Mouse (Mus musculus): Measurements from ENCODE around the gene Rgma.

Gene Rgma

DNA sequence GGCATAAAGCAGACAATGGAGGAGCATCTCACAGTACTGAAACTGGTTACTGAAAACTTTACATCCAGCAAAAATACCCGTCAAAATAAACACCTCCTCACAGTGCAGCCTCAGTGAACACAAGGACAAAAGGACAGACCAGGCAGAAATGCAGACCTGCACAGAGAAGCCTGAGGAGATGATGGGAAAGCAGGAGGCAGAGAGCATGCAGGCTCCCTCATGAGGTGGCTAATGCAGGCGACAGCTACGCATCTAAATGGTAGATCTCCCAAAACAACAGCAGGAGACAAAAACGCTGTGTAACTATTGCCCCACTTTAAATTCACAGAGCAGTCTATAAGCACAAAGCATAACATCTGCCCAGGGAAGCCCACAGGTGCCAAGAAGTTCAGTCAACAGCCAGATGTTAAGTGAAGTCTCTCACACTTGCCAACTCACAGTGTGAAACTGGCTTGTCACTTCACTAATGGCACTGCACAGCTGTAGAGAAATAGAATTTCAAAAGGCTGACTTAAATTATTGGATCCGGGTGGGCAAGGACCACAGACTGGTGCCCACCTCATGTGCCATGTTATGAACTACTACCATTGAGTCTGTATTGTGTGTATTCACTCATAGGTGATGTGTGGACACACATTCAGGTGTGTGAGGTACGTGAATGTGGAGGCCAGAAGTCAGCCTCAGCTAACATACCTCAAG lies 58.5 kb downstream of the Rgma start:
- DNase-seq (ENCODE audit: low read depth): no peak

DNA sequence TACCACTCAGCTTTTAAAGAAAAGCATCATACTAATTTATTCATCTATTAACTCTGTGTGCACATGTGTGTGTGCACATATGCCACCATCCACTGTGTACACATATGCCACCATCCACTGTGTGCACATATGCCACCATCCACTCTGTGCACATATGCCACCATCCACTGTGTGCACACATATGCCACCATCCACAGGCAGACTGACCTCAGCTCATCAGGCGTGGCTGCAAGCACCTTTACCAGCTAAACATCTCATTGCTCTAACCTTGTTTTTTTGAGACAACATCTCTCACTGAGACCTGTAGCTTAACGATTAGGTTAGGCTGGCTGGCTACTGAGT lies 59.0 kb downstream of the Rgma start:
- no peak for DNase-seq (ENCODE audit: low read depth)

DNA sequence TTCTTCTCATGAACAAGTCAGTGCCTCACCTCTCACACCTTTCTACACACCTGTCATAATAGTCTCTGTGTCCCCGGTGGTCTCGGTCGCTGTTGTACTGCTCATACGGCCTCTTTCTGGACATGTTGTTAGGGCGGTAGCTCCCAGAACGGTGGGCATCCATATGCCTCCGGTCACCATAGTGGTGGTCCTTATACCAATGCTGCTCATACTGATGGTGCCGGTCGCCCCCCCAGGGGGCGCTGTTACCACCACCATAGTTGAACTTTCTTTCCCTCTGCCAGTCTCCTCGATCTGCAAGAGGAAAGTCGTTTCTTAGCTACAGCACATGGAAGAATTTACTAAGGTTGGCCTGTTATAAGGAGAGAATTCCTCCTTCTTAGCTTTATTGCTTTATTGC lies 60.4 kb downstream of the Rgma start:
- no peak for DNase-seq (ENCODE audit: low read depth)

DNA sequence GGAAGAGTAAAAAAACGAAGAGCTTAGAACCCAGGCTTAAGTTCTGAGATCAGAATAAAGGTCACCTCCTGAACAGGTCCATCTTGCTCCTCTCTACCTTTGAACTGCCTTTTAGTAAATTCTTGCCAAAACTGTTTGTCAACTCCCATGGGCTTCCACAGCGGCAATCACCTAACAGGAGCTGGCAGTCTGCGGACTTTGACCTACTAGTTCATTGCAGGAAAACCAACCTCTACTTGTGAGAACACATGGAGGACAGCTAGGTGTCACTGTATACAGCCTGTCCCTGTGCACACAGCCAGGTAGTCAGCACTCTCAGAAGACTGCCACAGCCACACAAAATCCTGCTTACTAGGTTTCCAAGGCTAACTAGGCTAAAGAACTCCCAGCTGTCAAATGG lies 66.5 kb downstream of the Rgma start:
- no peak for DNase-seq (ENCODE audit: low read depth)

DNA sequence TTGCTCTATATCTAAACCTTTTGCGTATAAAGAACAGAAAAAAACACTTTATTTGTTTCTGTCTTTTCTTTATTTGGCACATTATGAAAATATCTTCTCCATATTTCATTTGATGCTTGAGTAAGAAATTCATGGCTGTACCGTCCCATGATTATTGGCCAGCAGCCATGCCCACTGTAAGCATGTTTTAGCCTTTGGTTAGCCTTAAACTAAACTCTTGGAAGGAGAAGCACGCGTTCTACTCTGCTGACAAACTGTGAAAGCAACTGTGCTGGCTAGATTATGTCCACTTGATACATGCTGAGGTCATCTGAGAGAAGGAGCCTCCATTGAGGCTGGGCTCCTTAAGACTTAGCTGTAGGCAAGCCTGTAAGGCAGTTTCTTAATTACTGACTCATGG lies 66.9 kb downstream of the Rgma start:
- no peak for DNase-seq (ENCODE audit: low read depth)

DNA sequence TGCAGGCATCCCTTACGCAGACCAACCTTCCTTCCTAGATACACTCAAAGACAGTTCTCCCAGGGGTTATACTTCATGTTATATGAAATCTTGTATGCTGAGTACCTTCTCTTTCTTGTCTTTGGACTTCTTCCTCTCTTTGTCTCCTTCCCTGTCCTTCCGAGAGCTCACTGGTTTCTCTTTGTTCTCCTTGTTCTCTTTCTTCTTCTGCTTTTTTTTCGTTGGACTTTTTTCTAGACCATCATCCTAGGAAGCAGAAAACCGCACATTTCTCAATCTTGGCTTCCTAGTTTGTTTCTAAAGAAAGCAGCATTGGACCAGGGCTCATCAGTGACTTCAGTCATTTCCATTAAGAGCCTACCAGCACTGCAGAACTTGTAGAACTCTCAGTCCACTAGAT lies 76.3 kb downstream of the Rgma start:
- DNase-seq (ENCODE audit: low read depth): no peak

DNA sequence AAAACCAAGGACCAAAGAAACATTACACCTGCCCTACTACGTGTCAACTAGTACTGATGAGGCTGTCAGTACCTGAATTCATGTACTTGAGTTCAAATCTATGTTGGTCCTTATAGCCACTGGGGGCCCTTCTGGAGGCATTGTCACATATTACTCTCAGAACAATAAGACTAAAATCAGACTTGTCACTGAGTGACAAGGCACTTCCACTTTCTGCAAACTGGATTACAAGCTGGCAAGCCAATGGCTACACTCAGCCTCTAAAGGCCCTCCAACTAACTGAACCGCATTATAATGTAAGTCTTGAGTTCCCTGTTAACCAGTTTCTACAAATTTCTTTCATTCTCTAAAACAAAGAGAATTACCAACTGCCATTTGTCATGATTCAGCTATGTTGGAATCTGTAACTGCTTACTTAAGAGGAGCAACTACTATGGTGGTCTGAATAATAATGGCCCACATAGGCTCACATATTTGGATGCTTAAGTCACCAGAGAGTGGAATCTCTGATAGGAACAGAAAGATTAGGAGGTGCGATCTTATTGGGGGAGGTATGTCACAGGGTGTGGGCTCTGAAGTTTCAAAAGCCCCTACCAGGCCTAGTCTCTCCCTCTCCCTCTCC lies 77.0 kb downstream of the Rgma start:
- no peak for DNase-seq (ENCODE audit: low read depth)

DNA sequence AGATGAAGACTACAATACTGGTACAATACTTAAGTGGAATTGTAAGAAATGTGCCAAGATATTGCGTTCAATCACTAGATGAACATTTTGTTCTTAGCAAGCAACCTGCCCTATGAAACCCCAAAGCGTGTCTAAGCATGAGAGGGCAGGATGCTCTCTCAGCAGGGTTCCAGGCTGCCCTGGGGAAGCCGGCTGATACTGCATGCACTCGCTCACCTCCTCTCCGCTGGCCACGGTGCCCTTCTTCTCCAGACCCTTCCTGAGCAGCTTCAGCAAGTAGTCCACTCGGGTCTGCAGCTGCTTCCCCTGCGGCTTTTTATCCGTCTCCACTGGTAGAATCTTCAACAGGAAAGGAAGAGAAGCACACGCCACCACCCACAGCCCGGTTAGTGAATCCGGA lies 78.8 kb downstream of the Rgma start:
- no peak for DNase-seq (ENCODE audit: low read depth)

DNA sequence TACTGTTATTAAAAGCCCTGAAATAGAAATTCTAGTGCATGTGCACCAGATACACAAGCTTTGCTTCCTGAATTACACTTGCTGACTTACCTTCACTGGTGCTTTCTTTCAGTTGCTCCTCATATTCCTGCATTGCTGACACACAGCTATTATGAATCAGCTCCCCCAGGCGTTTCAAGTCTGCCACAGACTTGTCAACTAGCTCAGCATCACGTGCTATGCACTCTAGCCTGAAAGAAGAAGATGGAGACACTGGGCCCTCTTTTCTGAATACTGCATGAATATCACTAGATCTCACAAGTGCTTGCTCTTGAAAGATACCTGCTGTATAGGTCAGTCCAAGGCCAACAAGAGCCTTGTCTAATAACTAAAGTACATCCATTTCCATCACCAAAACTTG lies 88.2 kb downstream of the Rgma start:
- DNase-seq (ENCODE audit: low read depth): no peak

DNA sequence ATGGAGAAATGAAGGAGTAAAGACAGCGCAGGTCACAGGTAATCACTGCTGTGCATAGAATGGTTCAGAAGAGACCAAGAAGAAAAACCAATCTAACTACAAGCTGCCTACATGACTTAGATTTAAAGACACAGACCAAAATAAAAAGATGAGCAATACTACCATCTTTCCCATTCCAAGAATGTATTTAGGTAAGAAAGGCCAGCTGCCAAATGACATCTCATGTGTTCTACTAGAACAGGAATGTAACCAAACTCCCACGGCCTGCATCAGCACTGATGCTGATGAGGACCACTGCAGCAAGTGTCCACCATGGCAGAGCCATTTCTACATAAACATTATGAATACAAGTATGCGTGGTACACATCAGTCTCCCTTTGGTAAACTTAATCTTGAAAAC lies 92.4 kb downstream of the Rgma start:
- DNase-seq (ENCODE audit: low read depth): no peak
